Mouse (Mus musculus) subcutaneous adipose tissue, adult 2 months (tissue): ENCODE data around the gene Rcn1. TPM values are rescaled to one million over a fixed set of nuclear protein-coding genes. Genes with fewer than 3 reads are reported as not detected.

Experiments
- polyA plus RNA-seq: library from polyadenylated mRNA; depleted of rRNA; stranded (reverse); fragments of >200 nt; gene quantifications from 2 replicates; pipeline ENCODE4 v1.2.3, GENCODE M21; 2012; ENCODE audit warnings: low replicate concordance; rRNA removed

Gene Rcn1
- 9.9 and 58.9 TPM in 2 replicates for polyA plus RNA-seq

DNA sequence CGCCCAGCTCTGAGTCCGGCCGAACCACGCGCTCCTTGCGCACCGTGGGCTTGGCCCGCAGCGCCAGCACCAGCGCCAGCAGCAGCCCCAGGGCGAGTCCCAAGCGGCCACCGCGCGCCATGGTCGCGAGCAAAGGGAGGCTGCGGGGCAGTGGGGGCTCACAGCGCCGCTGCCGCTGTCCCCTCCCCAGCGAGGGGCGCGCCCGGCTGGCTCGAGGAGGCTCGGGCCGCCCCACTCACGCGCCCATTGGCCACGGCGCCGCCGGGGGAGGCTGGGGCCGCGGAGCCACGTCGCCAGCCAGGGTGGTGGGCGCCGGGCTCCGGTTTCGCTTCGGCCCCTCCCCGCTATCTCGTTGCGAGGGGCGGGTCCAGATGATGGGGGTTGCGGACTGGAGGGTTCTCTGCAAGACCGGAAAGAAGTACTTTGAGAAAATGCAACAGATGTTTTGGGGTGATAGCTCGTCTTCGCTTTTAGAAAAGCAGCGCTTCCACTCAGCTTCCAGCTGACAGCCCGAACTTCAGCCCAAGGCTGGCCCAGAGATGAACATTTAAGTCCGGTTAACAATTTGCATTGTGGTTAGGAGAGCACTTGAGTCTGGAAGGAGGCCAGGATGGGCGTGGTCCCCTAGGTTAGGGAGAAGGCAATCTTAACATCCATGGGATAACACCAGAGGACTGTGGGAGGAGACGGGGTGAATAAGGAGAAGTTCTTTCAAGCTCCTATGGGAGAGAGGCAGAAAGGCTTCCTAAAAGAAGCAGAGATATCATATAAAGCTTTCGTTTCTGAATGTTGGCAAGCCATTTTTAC, at the start of gene Rcn1:
Rcn1 (minus strand) TSS at position 235 of the 807 bp plus-strand sequence.

Other genes starting within 250 kb of the Rcn1 start
- 0.46 and 1.9 TPM in 2 replicates for gene Them7, start 175.0 kb downstream of the Rcn1 start, polyA plus RNA-seq